Mouse (Mus musculus): ENCODE data around the gene Fnip1.
"Not testable (repeated sequence)": the region's sequence is repeated elsewhere in the genome, so short reads cannot be mapped to it uniquely, and the experiment has no call there.

Fnip1 gene

GRCm38 (mm10) chr11:54437823-54438337, at the start of gene Fnip1:
Fnip1 (plus strand) TSS chr11:54438199.
- DNase-seq (ENCODE audit: low spot score in 2 of 2) = peak; percentile 90 to 95

GRCm38 (mm10) chr11:54390386-54390785, 47.6 kb upstream of the Fnip1 start:
- no peak for DNase-seq (ENCODE audit: low spot score in 2 of 2)

- DNase-seq (ENCODE audit: low spot score in 2 of 2) = no peak
Observed at GRCm38 (mm10) chr11:54391326-54391725, 46.7 kb upstream of the Fnip1 start.

- DNase-seq (ENCODE audit: low spot score in 2 of 2) = no peak
Observed at GRCm38 (mm10) chr11:54396686-54397085, 41.3 kb upstream of the Fnip1 start.

- no peak for DNase-seq (ENCODE audit: low spot score in 2 of 2)
Observed at GRCm38 (mm10) chr11:54398058-54398457, 39.9 kb upstream of the Fnip1 start.

GRCm38 (mm10) chr11:54400803-54401202, 37.2 kb upstream of the Fnip1 start:
- DNase-seq (ENCODE audit: low spot score in 2 of 2) = not testable (repeated sequence)

- no peak for DNase-seq (ENCODE audit: low spot score in 2 of 2)
Observed at GRCm38 (mm10) chr11:54404885-54405284, 33.1 kb upstream of the Fnip1 start.

GRCm38 (mm10) chr11:54406930-54407546, 31.0 kb upstream of the Fnip1 start:
- no peak for DNase-seq (ENCODE audit: low spot score in 2 of 2)

- DNase-seq (ENCODE audit: low spot score in 2 of 2) = no peak
Observed at GRCm38 (mm10) chr11:54410612-54411011, 27.4 kb upstream of the Fnip1 start.

- peak; percentile 6 for DNase-seq (ENCODE audit: low spot score in 2 of 2)
Observed at GRCm38 (mm10) chr11:54413017-54413416, 25.0 kb upstream of the Fnip1 start.

- DNase-seq (ENCODE audit: low spot score in 2 of 2) = no peak
Observed at GRCm38 (mm10) chr11:54423007-54423406, 15.0 kb upstream of the Fnip1 start.

- no peak for DNase-seq (ENCODE audit: low spot score in 2 of 2)
Observed at GRCm38 (mm10) chr11:54426267-54426666, 11.7 kb upstream of the Fnip1 start.

- DNase-seq (ENCODE audit: low spot score in 2 of 2) = no peak
Observed at GRCm38 (mm10) chr11:54427138-54427537, 10.9 kb upstream of the Fnip1 start.

- no peak for DNase-seq (ENCODE audit: low spot score in 2 of 2)
Observed at GRCm38 (mm10) chr11:54427695-54428352, 10.2 kb upstream of the Fnip1 start.

- DNase-seq (ENCODE audit: low spot score in 2 of 2) = no peak
Observed at GRCm38 (mm10) chr11:54429224-54429623, 8.8 kb upstream of the Fnip1 start.

GRCm38 (mm10) chr11:54435797-54436196, 2.2 kb upstream of the Fnip1 start:
- DNase-seq (ENCODE audit: low spot score in 2 of 2) = no peak

GRCm38 (mm10) chr11:54437310-54437822, 633 bp upstream of the Fnip1 start:
- no peak for DNase-seq (ENCODE audit: low spot score in 2 of 2)

GRCm38 (mm10) chr11:54438366-54438781, 375 bp downstream of the Fnip1 start:
- DNase-seq (ENCODE audit: low spot score in 2 of 2) = peak; percentile 56 to 60

- DNase-seq (ENCODE audit: low spot score in 2 of 2) = no peak
Observed at GRCm38 (mm10) chr11:54438991-54439690, 1.1 kb downstream of the Fnip1 start.

GRCm38 (mm10) chr11:54439691-54440029, 1.7 kb downstream of the Fnip1 start:
- no peak for DNase-seq (ENCODE audit: low spot score in 2 of 2)

- not testable (repeated sequence) for DNase-seq (ENCODE audit: low spot score in 2 of 2)
Observed at GRCm38 (mm10) chr11:54450757-54451156, 12.8 kb downstream of the Fnip1 start.

- DNase-seq (ENCODE audit: low spot score in 2 of 2) = no peak
Observed at GRCm38 (mm10) chr11:54454516-54454915, 16.5 kb downstream of the Fnip1 start.

- no peak for DNase-seq (ENCODE audit: low spot score in 2 of 2)
Observed at GRCm38 (mm10) chr11:54456875-54457274, 18.9 kb downstream of the Fnip1 start.

All from frontal cortex, postnatal 36 days (tissue).